Mouse (Mus musculus): Measurements from ENCODE around the gene Timm17b.
A peak's percentile ranks its signal among the peaks of the same experiment; 100 is the strongest.
"Not testable (repeated sequence)": the region's sequence is repeated elsewhere in the genome, so short reads cannot be mapped to it uniquely, and the experiment has no call there.

Timm17b gene

DNA sequence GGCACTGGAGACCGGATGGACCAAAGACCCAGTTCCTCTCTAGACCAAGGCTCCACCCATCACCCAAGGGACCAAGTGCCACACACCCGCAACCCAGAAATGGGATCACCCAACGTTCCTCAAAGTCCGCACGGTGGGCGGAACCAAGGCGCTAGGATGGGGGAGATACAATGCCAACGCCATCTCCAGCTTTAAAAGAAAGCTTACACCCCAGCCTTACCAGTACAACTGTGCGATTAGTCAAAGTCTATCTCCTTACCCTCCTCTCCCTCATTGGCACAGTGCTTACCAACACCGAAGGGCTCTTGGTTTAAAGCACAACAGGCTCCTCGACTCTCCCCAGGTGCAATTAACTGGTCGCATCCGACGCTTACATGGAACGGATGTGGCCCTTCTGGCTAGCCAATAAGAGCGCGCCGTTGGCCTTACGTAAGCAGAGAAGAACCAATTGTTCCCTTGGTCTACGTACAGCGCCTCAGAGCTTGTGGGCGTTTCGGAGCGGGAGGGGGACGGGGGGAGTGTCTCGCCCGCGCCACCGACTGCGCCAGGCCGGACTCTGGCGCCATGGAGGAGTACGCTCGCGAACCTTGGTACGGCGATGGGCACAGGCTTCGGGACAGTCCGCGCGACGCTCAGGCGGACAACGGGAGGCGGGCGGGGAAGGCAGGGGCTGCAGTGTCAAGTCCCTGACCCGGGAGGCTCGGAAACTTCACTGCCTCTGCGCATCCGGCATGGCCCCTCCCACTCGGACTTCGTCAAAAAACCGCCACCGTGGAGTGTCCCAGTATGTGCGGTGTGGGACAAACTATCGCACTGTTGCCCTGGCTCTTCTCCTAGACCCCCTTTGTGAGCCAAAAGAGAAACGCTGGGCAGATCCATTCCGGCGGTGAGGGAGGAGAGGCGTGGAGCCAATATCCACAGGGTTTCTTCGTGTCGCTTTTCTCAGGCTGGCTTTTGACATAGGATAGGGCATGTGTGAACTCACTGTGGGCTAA is at the start of gene Timm17b, which contains the start of gene Pqbp1:
Gene Timm17b, plus strand, starts transcription at position 478 of the 995 bp plus-strand sequence.
Gene Pqbp1, minus strand, starts transcription at position 390 of the 995 bp plus-strand sequence.
- peak; percentile 84 to 87 for DNase-seq (ENCODE audit: low spot score in 2 of 2)

DNA sequence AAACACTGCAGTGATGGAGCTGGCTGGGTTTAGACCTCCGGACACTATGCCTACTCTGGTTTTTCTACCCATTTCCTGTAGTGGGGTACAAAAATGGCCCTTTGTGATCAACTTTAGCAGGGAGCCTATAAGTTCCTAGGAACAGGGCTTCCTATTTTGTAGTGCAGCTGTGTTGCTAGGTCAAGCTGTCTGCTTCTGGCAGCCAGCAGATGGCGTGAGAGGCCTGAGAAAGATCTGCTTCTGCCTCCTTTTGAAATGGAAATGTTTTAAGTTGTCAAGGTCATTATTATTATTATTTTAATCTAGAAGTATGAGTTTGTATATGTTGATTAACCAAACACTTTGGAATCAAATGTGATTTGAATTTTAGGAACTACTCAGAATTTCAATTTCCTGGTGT is 44.6 kb upstream of the Timm17b start:
- DNase-seq (ENCODE audit: low spot score in 2 of 2): peak; percentile 36 to 69

DNA sequence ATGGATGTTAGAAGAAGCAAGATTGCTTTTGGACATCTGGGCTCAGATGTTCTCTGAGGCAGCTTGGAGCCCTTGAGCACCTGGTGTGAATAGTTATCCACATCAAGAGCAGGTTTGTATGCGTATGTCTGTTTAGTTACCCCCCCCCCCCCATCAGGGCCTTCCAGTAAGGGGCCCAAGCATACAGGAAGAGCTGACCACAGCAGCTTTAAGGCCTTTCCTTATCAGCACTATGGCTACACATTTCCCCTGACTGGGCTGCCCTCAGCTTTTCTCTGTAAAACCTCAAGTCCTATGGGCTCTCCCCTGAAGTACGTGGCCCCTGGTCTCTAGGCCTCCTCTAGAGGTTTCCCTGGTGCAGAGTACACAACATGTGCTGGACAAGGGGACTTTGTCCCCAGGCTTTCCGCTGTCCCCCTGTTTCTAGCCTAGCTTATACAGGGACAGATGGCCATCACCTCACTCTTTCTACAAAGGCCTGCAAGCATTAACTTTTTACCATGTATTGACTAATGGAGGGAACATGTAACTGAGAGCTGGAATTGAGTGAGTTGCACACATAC is 39.9 kb upstream of the Timm17b start:
- DNase-seq (ENCODE audit: low spot score in 2 of 2): no peak

DNA sequence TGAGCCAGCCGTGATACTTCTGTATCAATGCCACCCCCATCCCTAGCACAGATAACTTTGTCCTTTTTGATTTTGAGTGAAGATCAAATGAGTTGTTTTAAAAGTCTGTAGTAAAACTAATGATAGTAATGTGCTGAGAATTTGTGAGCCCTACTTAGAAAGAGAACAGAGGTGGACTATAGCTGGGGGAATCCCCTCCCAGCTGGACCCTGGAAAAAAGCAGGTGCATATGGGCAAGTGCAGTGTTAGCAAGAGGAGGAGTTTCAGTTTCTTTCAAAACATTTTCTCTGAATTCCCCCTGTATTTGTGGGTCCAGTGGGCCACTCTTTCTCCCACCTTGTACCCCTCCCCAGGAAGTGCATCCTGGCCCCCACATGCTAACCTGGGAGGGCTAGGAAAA is 36.0 kb upstream of the Timm17b start:
- no peak for DNase-seq (ENCODE audit: low spot score in 2 of 2)

DNA sequence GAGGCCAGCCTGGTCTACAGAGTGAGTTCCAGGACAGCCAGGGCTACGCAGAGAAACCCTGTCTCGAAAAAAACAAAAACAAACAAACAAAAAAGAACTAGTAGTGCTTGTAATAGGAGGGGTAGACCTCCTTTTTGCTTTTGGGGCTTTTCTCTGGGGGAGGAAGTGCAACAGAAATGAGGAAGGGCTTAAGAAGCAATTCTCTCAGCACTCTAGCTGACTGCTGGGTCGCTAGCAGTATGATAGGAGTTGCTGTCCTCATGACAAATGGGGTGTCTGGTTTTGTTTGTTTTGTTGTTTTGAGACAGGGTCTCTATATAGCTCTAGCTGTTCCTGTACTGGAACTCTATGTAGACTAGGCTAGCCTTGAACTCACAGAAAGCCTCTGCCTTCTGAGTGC is 34.6 kb upstream of the Timm17b start:
- DNase-seq (ENCODE audit: low spot score in 2 of 2): no peak

DNA sequence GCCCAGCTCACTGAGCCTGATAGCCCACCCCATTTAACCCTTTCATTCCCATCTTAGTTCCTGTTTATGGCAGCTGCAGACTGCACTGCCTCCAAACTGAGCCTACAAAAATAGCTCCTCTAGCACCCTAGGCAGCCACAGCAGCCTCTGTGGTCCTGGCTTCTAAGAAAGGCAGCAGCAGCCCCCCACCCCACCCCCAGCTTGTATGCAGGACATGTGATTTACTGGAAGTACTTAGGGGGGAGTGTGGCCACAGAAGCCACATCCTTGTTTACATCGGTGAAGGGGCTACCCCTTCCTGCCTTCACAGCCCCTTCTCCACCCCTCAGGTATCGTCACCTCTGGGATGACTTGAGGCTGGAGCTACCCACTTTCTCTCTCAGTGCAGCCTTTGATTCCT is 33.8 kb upstream of the Timm17b start:
- no peak for DNase-seq (ENCODE audit: low spot score in 2 of 2)

DNA sequence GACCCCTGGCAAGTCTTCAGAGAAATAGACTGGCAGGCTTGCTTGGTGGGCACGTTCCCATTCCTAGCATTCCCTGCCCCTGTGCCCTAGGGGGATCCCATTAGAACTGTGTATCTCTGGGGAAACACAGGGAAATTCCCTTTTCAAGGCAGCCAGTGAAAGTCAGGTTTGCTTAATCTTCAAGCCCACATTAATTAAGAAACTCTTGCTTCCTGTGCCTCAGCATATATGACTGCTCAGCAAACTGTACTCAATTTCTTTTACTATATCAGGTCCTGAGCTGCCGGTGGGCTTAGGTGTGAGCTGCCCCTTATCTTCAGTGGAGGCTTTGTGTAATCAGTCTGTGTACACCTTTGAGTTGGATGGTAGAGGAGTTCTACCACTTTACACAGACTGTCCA is 33.4 kb upstream of the Timm17b start:
- no peak for DNase-seq (ENCODE audit: low spot score in 2 of 2)

DNA sequence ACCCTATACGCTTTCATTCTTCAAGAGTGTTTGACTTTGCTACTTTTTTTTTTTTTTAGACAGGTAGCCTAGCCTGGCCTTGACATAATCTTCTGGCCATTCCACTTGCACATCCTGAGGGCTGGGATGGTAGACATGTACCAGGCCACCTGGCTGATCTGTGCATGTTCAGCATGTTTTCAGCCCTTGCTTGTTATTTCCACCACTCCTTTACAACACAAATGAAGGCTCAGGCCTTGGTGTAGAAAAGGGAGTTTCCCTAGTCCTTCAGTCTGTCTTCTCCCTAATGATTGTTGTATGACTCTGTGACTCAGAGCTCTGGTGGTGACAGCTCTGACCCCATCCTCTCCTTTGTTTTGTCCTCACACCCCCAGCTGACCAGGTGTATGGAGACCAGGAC is 32.0 kb upstream of the Timm17b start:
- no peak for DNase-seq (ENCODE audit: low spot score in 2 of 2)

DNA sequence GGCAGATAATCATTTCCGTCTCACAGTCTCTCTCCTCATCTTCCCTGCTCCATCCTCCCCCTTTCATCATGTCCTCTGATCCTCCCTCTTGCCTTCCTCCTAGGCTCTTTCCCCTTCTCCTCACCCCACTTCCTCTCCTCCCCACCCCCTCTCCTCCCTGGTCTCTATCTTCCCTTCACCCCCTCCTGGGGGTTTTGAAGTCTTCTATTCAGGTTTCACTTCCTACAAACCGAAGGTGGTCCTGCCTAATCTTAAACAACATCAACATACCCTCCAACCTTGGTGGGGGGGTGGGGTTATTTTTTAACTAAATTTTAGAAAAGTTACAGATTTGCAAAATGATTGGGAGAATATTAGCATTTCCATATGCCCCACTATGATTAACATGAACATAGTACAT is 30.7 kb upstream of the Timm17b start:
- DNase-seq (ENCODE audit: low spot score in 2 of 2): no peak

DNA sequence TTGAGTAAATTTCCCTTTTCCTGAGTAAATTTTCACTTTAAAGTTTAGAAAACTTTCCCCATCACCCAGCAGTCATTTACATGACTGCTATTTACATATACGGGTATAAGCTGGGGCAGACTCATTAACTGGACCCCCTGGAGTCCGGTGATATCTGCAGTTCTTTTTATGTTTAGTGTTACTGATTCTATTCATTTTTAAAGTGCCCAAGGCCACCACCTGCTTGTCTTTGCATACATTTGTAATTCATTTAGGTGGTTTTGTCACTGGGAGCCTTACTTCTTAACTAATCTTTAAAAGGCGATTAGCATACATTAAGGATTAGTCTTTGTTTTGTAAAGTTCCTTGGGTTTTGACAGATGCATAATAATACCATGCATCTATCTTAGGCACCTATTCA is 29.3 kb upstream of the Timm17b start:
- DNase-seq (ENCODE audit: low spot score in 2 of 2): no peak

DNA sequence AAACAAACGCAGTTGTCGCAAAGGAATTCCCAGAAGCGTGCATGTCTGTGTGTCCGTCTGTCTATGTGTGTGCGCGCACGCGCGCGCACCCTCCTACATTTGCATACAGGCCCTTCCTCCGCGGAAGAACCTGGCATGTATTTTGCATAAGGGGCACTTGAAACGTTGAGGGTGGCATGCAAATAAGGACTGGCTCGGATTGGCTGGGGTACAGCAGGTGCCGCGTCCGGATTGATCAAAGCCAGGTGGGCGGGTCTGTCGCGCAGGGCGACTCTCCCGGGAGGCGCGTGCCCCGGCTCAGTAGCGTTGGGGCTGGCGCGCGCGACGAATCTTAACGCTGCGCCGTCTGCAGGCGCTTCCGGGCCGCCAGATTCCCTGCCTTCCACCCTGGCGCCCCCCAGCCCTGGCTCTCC is 21.1 kb upstream of the Timm17b start, which contains the start of gene Pim2:
Gene Pim2, plus strand, starts transcription at position 256 of the 413 bp plus-strand sequence.
- peak; percentile 82 to 90 for DNase-seq (ENCODE audit: low spot score in 2 of 2)

DNA sequence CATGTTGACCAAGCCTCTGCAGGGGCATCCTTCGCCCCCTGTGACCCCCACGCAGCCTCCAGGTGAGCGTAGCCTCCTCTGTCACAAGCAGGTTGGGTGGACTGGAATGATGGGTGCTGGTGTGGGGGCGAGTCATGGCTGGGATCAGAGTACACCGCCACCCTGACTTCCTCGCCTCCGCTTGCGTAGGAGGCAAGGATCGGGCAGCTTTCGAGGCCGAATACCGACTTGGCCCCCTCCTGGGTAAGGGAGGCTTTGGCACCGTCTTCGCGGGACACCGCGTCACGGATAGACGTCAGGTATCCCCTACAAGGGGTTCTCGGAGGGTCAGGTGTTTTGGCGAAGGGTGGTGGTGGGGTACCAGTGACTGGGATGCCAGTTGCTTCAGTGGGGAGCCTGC is 20.7 kb upstream of the Timm17b start:
- peak in 1 of 2 experiments; percentile 72 for DNase-seq (ENCODE audit: low spot score in 2 of 2)

DNA sequence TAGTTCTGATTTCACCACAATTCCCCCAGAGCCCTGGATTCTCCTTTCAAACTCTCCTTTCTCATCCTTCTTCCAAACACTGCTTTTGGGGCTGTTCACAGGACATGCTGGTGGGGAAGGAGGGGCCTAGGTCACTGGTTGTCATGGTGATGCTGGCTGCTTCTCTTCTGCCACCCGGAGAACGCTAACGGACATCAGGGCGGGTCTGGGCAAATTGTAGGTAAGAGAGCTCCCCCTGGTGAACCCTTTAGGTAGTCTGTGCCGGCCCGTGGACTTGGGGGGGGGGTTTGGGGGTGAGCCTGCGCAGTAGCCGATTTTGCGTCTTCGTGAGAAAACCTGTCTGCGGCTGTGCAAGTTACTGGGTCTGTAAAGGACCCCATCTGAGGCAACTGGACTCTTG is 19.3 kb upstream of the Timm17b start:
- DNase-seq (ENCODE audit: low spot score in 2 of 2): peak; percentile 58 to 78

DNA sequence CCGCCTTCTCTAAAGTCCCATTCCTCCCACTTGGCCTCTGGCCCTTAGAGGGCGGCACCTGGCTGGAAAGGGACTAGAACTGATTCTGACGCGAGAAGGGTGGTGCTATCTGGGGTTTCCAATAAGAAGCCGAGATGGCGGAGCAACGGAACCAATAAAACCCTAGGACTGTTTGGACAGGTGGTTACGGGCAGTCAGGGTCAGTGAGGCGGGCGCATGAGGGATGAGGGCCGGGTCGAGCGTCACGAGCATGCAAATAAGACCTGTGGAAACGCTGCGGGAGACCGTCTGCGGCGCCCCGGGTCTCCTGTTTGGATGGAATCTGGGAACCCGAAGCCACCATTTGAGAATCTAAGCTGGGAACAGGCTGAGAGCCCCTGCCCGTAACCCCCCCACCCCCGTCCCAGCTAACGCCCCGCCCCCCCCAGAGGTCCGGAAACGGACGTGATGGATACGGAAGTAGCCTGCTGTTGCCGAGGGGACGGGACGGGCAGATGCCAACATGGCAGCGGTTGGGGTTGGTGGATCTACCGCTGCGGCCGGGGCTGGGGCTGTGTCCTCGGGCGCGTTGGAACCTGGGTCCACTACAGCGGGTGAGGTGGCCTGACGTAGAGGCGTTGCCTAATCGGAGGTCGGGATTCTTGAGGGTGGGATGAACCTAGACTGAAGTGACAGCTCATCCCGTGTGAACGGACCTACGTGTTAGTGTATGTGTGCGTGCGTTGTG is 15.2 kb upstream of the Timm17b start, which contains the start of gene Slc35a2:
Gene Slc35a2, plus strand, starts transcription at position 188 of the 727 bp plus-strand sequence.
- peak; percentile 68 to 81 for DNase-seq (ENCODE audit: low spot score in 2 of 2)

DNA sequence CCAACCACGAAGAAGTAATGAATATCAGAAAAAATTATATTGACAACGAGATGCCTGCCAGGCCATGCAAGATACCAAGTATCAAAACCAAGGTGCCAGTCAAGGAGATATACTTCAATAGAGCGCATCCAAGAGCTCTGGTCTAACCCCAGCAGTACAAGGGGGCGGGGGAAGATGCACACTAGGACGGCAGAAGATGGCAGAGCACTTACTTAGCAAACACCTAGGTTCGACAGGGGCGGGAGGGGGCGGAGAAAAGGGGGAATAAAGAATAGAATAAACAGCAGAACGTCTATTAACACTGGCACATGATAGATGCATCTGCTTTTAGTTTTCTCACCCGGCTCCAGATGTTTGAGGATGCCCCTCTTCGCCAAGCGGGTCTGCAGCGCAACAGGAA is 946 bp upstream of the Timm17b start:
- no peak for DNase-seq (ENCODE audit: low spot score in 2 of 2)

DNA sequence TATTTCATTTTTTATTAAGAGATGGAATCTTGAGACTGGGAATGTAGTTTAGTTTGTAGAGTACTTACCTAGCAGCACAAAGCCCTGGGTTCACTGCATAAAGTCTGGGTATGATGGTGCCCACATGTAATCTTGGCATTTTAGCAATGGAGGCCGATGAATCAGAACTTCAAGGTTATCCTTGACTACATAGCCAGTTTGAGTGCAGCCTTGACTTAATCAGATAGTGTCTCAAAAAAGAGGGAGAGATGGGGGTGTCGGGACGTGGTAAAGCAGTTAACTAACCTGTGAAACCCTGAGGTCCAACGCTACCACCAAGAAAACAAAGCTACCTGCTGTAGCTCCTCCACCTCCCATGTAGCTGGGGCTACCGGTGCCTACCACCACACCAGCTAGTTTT is 5.3 kb downstream of the Timm17b start:
- DNase-seq (ENCODE audit: low spot score in 2 of 2): no peak

DNA sequence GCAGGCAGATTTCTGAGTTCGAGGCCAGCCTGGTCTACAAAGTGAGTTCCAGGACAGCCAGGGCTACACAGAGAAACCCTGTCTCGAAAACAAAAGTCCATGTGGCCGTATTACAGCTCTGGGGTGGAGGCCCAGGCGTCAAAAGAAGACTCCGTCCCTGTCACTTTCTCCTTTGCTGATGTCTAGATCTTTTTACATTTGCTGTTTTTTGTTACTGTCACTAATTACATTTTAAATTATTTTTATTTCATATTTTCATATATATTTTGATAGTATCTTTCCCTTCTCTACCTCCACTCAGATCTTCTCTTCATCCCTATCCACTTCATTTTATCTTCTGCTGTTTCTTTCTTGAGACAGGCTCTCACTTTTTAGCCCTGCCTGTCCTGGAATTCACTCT is 8.6 kb downstream of the Timm17b start, which contains the start of gene Gm10491:
Gene Gm10491, minus strand, starts transcription at position 101 of the 400 bp plus-strand sequence.
- no peak for DNase-seq (ENCODE audit: low spot score in 2 of 2)

DNA sequence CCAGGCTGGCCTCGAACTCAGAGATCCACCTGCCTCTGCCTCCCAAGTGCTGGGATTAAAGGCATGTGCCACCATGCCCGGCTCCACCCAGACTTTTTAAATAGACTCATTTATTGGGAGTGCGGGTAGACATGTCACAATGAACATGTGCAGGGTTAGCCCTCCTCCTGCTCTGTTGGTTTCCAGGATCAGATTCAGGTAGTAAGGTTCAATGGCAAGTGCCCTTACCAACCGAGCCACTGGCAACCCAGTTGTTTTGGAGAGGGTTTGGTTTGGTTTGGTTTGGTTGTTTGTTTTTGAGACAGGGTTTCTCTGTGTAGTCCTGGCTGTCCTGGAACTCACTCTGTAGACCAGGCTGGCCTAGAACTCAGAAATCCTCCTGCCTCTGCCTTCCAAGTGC is 10.1 kb downstream of the Timm17b start, which contains the start of gene Gm10490:
Gene Gm10490, plus strand, starts transcription at position 301 of the 400 bp plus-strand sequence.
- not testable (repeated sequence) for DNase-seq (ENCODE audit: low spot score in 2 of 2)

DNA sequence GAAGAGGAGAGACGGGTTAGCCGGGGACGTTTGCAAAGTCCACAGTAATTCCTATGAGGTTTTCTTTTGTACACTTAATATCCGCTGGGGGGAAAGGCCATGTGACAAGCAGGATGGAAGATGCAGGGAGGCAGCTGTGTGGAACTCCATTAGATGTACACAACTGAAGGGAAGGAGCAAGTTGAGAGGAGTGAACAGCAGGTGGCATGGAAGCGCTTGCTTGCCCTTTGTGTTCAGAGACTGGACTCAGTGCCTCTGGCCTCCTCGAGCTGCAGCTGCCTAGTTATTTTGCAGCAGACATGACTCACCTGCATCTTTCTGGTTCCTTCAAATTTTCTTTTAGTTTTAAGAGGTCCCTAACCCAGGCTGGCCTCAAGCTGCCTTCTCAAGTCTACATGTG is 11.3 kb downstream of the Timm17b start:
- no peak for DNase-seq (ENCODE audit: low spot score in 2 of 2)

DNA sequence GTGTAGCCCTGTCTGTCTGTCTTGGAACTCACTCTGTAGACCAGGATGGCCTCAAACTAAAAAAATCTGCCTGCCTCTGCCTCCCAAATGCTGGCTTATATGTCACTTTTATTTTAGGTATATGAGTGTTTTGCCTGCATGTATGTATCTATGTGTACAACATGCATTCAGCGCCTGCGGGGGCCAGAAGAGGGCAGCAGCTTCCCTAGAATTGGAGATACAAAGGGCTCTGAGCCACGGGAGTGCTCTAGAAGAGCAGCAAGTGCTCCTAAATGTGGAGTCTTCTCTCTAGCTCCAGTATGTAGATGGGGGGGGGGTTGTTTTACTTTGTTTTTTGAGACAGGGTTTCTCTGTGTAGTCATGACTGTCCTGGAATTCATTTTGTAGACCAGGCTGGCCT is 16.5 kb downstream of the Timm17b start:
- DNase-seq (ENCODE audit: low spot score in 2 of 2): peak in 1 of 2 experiments; percentile 20

DNA sequence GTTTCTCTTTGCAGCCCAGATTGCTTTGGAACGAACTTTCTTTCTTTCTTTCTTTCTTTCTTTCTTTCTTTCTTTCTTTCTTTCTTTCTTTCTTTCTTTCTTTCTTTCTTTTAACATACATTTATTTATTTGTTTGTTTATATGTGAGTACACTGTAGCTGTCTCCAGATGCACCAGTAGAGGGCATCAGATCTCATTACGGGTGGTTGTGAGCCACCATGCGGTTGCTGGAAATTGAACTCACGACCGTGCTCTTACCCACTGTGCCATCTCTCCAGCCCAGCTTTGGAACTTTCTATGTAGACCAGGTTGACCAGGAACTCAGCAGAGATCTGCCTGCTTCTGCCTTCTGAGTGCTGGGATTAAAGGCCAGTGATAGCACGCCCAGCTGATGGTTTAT is 18.8 kb downstream of the Timm17b start:
- not testable (repeated sequence) for DNase-seq (ENCODE audit: low spot score in 2 of 2)

Measured in spleen, postnatal 4 days (tissue).